Mouse (Mus musculus): ENCODE measurements at regions not wholly inside any gene's neighbourhood (a gene's known extent, or its start where the extent isn't known, plus 50 kb on each side); places are given as distances from the start of the nearest gene placed in this dataset.

- Histone ChIP-seq H3K4me2 (no peak overlapping the region), H3K9me3 (no peaks in the 10 kb centered on the region), H3K4me1 (no peaks in the 10 kb centered on the region), H3K9ac (no peak overlapping the region), H3K36me3 (no peaks in the 10 kb centered on the region), H3K27me3 (no peaks in the 10 kb centered on the region), H3K27ac (no peak overlapping the region), H3K4me3 (no peak overlapping the region)
- ATAC-seq (ENCODE audit: insufficient number of reproducible peaks, low FRiP score, low TSS enrichment, low read depth) = no peak
- 55% methylated on average over 3 of the region's 3 CpGs for WGBS
Measured at GRCm38 (mm10) chr13:107325707-107326495, 304.0 kb upstream of the Kif2a start.

GRCm38 (mm10) chr13:107314746-107315145 lies 292.8 kb upstream of the Kif2a start:
- no peak overlapping the region for H3K27ac ChIP-seq
- H3K9me3 ChIP-seq = no peaks in the 10 kb centered on the region
- H3K4me1 ChIP-seq = no peaks in the 10 kb centered on the region
- H3K27me3 ChIP-seq = no peaks in the 10 kb centered on the region
- 58% methylated on average over 7 of the region's 7 CpGs for WGBS
- H3K9ac ChIP-seq = no peak overlapping the region
- H3K4me2 ChIP-seq = no peak overlapping the region
- no peak for ATAC-seq (ENCODE audit: insufficient number of reproducible peaks, low FRiP score, low TSS enrichment, low read depth)
- no peaks in the 10 kb centered on the region for H3K36me3 ChIP-seq
- H3K4me3 ChIP-seq = no peak overlapping the region

GRCm38 (mm10) chr13:107308958-107309639 lies 287.2 kb upstream of the Kif2a start:
- no peak overlapping the region for H3K4me3 ChIP-seq
- no peak for ATAC-seq (ENCODE audit: insufficient number of reproducible peaks, low FRiP score, low TSS enrichment, low read depth)

GRCm38 (mm10) chr13:107308404-107308803 lies 286.5 kb upstream of the Kif2a start:
- no peak overlapping the region for H3K4me2 ChIP-seq
- no peak overlapping the region for H3K4me3 ChIP-seq
- no peak overlapping the region for H3K9ac ChIP-seq
- no peaks in the 10 kb centered on the region for H3K36me3 ChIP-seq
- H3K27ac ChIP-seq = no peak overlapping the region
- H3K9me3 ChIP-seq = no peaks in the 10 kb centered on the region
- no peak for ATAC-seq (ENCODE audit: insufficient number of reproducible peaks, low FRiP score, low TSS enrichment, low read depth)
- WGBS = 89% methylated on average over 2 of the region's 2 CpGs
- H3K27me3 ChIP-seq = no peaks in the 10 kb centered on the region
- H3K4me1 ChIP-seq = no peaks in the 10 kb centered on the region

More at GRCm38 (mm10) chr13:107308958-107309639, 287.2 kb upstream of the Kif2a start:
- Histone ChIP-seq H3K27ac (no peak overlapping the region), H3K9me3 (no peaks in the 10 kb centered on the region), H3K9ac (no peak overlapping the region), H3K36me3 (no peaks in the 10 kb centered on the region), H3K27me3 (no peaks in the 10 kb centered on the region), H3K4me2 (no peak overlapping the region), H3K4me1 (no peaks in the 10 kb centered on the region)
- WGBS = 75% methylated on average over 6 of the region's 6 CpGs

GRCm38 (mm10) chr13:107306958-107307357 lies 285.0 kb upstream of the Kif2a start:
- no peaks in the 10 kb centered on the region for H3K9me3 ChIP-seq
- ATAC-seq (ENCODE audit: insufficient number of reproducible peaks, low FRiP score, low TSS enrichment, low read depth) = no peak

GRCm38 (mm10) chr13:107306232-107306631 lies 284.3 kb upstream of the Kif2a start:
- Histone ChIP-seq H3K9ac (no peak overlapping the region), H3K27me3 (no peaks in the 10 kb centered on the region), H3K9me3 (no peaks in the 10 kb centered on the region), H3K36me3 (no peaks in the 10 kb centered on the region), H3K27ac (no peak overlapping the region), H3K4me3 (no peak overlapping the region), H3K4me1 (no peaks in the 10 kb centered on the region), H3K4me2 (no peak overlapping the region)
- ATAC-seq (ENCODE audit: insufficient number of reproducible peaks, low FRiP score, low TSS enrichment, low read depth) = no peak
- 76% methylated on average over 1 of the region's 1 CpGs for WGBS

More at GRCm38 (mm10) chr13:107306958-107307357, 285.0 kb upstream of the Kif2a start:
- Histone ChIP-seq H3K27ac (no peak overlapping the region), H3K36me3 (no peaks in the 10 kb centered on the region), H3K4me1 (no peaks in the 10 kb centered on the region), H3K4me2 (no peak overlapping the region), H3K4me3 (no peak overlapping the region), H3K27me3 (no peaks in the 10 kb centered on the region), H3K9ac (no peak overlapping the region)
- 88% methylated on average over 1 of the region's 1 CpGs for WGBS

GRCm38 (mm10) chr13:107305738-107306137 lies 283.8 kb upstream of the Kif2a start:
- no peak overlapping the region for H3K4me3 ChIP-seq
- 65% methylated on average over 1 of the region's 1 CpGs for WGBS
- H3K27ac ChIP-seq = no peak overlapping the region
- H3K4me2 ChIP-seq = no peak overlapping the region
- no peaks in the 10 kb centered on the region for H3K9me3 ChIP-seq
- H3K9ac ChIP-seq = no peak overlapping the region
- no peaks in the 10 kb centered on the region for H3K4me1 ChIP-seq
- H3K27me3 ChIP-seq = no peaks in the 10 kb centered on the region
- no peaks in the 10 kb centered on the region for H3K36me3 ChIP-seq
- no peak for ATAC-seq (ENCODE audit: insufficient number of reproducible peaks, low FRiP score, low TSS enrichment, low read depth)

GRCm38 (mm10) chr13:107303878-107304277 lies 282.0 kb upstream of the Kif2a start:
- Histone ChIP-seq H3K27me3 (no peaks in the 10 kb centered on the region), H3K9ac (no peak overlapping the region), H3K4me1 (no peaks in the 10 kb centered on the region), H3K4me3 (no peak overlapping the region), H3K4me2 (no peak overlapping the region), H3K27ac (no peak overlapping the region), H3K36me3 (no peaks in the 10 kb centered on the region), H3K9me3 (no peaks in the 10 kb centered on the region)
- 65% methylated on average over 7 of the region's 7 CpGs for WGBS
- no peak for ATAC-seq (ENCODE audit: insufficient number of reproducible peaks, low FRiP score, low TSS enrichment, low read depth)

GRCm38 (mm10) chr13:107303322-107303721 lies 281.4 kb upstream of the Kif2a start:
- 56% methylated on average over 5 of the region's 5 CpGs for WGBS
- ATAC-seq (ENCODE audit: insufficient number of reproducible peaks, low FRiP score, low TSS enrichment, low read depth) = no peak
- H3K4me1 ChIP-seq = no peaks in the 10 kb centered on the region
- H3K27me3 ChIP-seq = no peaks in the 10 kb centered on the region
- H3K27ac ChIP-seq = no peak overlapping the region
- H3K4me2 ChIP-seq = no peak overlapping the region
- H3K9ac ChIP-seq = no peak overlapping the region
- H3K9me3 ChIP-seq = no peaks in the 10 kb centered on the region
- H3K36me3 ChIP-seq = no peaks in the 10 kb centered on the region
- H3K4me3 ChIP-seq = no peak overlapping the region

- H3K9ac ChIP-seq = no peak overlapping the region
- H3K36me3 ChIP-seq = no peaks in the 10 kb centered on the region
- WGBS = 77% methylated on average over 2 of the region's 2 CpGs
- no peak for ATAC-seq (ENCODE audit: insufficient number of reproducible peaks, low FRiP score, low TSS enrichment, low read depth)
- H3K27me3 ChIP-seq = no peaks in the 10 kb centered on the region
- no peak overlapping the region for H3K27ac ChIP-seq
- H3K4me3 ChIP-seq = no peak overlapping the region
- no peaks in the 10 kb centered on the region for H3K4me1 ChIP-seq
- H3K9me3 ChIP-seq = no peaks in the 10 kb centered on the region
- H3K4me2 ChIP-seq = no peak overlapping the region
Measured at GRCm38 (mm10) chr13:107300792-107301191, 278.9 kb upstream of the Kif2a start.

GRCm38 (mm10) chr13:107264581-107264980 lies 242.7 kb upstream of the Kif2a start:
- no peak overlapping the region for H3K9ac ChIP-seq
- WGBS = 84% methylated on average over 6 of the region's 6 CpGs
- no peak overlapping the region for H3K4me2 ChIP-seq
- ATAC-seq (ENCODE audit: insufficient number of reproducible peaks, low FRiP score, low TSS enrichment, low read depth) = no peak
- no peaks in the 10 kb centered on the region for H3K36me3 ChIP-seq
- H3K27ac ChIP-seq = no peak overlapping the region
- H3K9me3 ChIP-seq = no peaks in the 10 kb centered on the region
- no peaks in the 10 kb centered on the region for H3K27me3 ChIP-seq
- H3K4me3 ChIP-seq = no peak overlapping the region
- no peaks in the 10 kb centered on the region for H3K4me1 ChIP-seq

- H3K27me3 ChIP-seq = no peaks in the 10 kb centered on the region
- H3K36me3 ChIP-seq = no peaks in the 10 kb centered on the region
- no peak overlapping the region for H3K27ac ChIP-seq
- H3K9me3 ChIP-seq = no peaks in the 10 kb centered on the region
- ATAC-seq (ENCODE audit: insufficient number of reproducible peaks, low FRiP score, low TSS enrichment, low read depth) = no peak
- no peak overlapping the region for H3K9ac ChIP-seq
- no peak overlapping the region for H3K4me2 ChIP-seq
- no peak overlapping the region for H3K4me3 ChIP-seq
- WGBS = 71% methylated on average over 6 of the region's 6 CpGs
- H3K4me1 ChIP-seq = no peaks in the 10 kb centered on the region
Measured at GRCm38 (mm10) chr13:107261479-107262050, 239.6 kb upstream of the Kif2a start.

All from limb, embryonic 15.5 days (tissue).